13 mouse cellular contexts compared by ENCODE assay signal in genomic region chr1:189960481-189960880, GRCm38 (mm10). TPM values are rescaled to one million over a fixed set of nuclear protein-coding genes. Genes with fewer than 3 reads are reported as not detected.
A peak's percentile ranks its signal among the peaks of the same experiment; 100 is the strongest.
DNase-seq lines count a peak whose midpoint lies in the region; ATAC-seq lines count a peak whose summit lies in the region.
"Had no signal": no experiment of that assay in that cellular context is flagged by ENCODE, and none has a peak within 500 bp of the region (broad histone marks: within the 10 kb centered on the region; RNA-seq: fewer than 3 reads in every experiment).

No protein-coding gene starts in this region.

- no peaks in the 10 kb centered on the region for H3K36me3 ChIP-seq in heart, embryonic 12.5 days
- H3K36me3 ChIP-seq: embryonic facial prominence, embryonic 12.5 days; neural tube, embryonic 12.5 days had no signal

- H3K4me2 ChIP-seq in heart, embryonic 12.5 days = no peak overlapping the region
- H3K4me2 ChIP-seq: embryonic facial prominence, embryonic 12.5 days; liver, embryonic 11.5 days; neural tube, embryonic 12.5 days had no signal

- H3K4me1 ChIP-seq in heart, embryonic 12.5 days (replicated peaks) = peaks cover 24% of the 10 kb centered on the region
- H3K4me1 ChIP-seq: embryonic facial prominence, embryonic 12.5 days; neural tube, embryonic 12.5 days had no signal

- 38% methylated on average over 5 of the region's 5 CpGs for WGBS in heart, embryonic 12.5 days

- no peak overlapping the region for H3K4me3 ChIP-seq in heart, embryonic 12.5 days
- H3K4me3 ChIP-seq: embryonic facial prominence, embryonic 12.5 days; neural tube, embryonic 12.5 days had no signal

- H3K9me3 ChIP-seq in heart, embryonic 12.5 days (replicated peaks) = no peaks in the 10 kb centered on the region
- H3K9me3 ChIP-seq: embryonic facial prominence, embryonic 12.5 days; neural tube, embryonic 12.5 days had no signal

- H3K27me3 ChIP-seq in heart, embryonic 12.5 days (replicated peaks) = no peaks in the 10 kb centered on the region
- H3K27me3 ChIP-seq: embryonic facial prominence, embryonic 12.5 days; neural tube, embryonic 12.5 days had no signal

- peak; percentile 98 for ATAC-seq in frontal cortex, adult (ENCODE audit: low TSS enrichment)
- ATAC-seq in heart, embryonic 12.5 days (ENCODE audit: insufficient number of reproducible peaks, low FRiP score) = peak; percentile 25

- peak overlapping the region; percentile 80 for H3K27ac ChIP-seq in heart, embryonic 12.5 days (ENCODE audit: poor library complexity, severe bottlenecking)
- H3K27ac ChIP-seq: embryonic facial prominence, embryonic 12.5 days; neural tube, embryonic 12.5 days had no signal

- DNase-seq in brain, adult 2 months (ENCODE audit: low read depth, low spot score) = peak; percentile 92
- peak; percentile 52 to 69 for DNase-seq in left cerebral cortex, adult 18-20 months (ENCODE audit: low spot score in 2 of 2)
- no peak for DNase-seq in thymus, postnatal 4 days
- DNase-seq in neural tube, embryonic 10.5 days (ENCODE audit: extremely low spot score, low spot score) = no peak
- no peak for DNase-seq in kidney, adult 11 months
- no peak for DNase-seq in kidney, postnatal 10 days
- DNase-seq: kidney, adult 9 months; thymus, postnatal 14 days had no signal

- H3K9ac ChIP-seq in heart, embryonic 12.5 days = no peak overlapping the region
- H3K9ac ChIP-seq: embryonic facial prominence, embryonic 12.5 days; neural tube, embryonic 12.5 days had no signal

RNA-seq across cellular contexts. Expression of gene Smyd2, which starts 38.3 kb away (rescaled TPM):
- polyA plus RNA-seq in heart, embryonic 12.5 days (2016; fragmentation: Nextera tagmentation; extraction: Ambion mirVana) = 172 and 177 TPM in 2 replicates
- 100 to 1,000 TPM in 1 of 2 experiments, 10 to 100 TPM in 1; 88.4 to 113 TPM for total RNA-seq in left cerebral cortex, adult 18-20 months (2021)

Comparison
In these comparisons a context has a peak if more than half of its experiments do, and no peak if none do; other contexts are left out.
1. DNase-seq: peak in brain, adult 2 months (single experiment) and left cerebral cortex, adult 18-20 months (2 of 2); none in thymus, postnatal 4 days (single experiment), neural tube, embryonic 10.5 days (single experiment), kidney, adult 11 months (single experiment) and kidney, postnatal 10 days (single experiment).